Mouse (Mus musculus): ENCODE measurements around the gene Tanc2. TPM values are rescaled to one million over a fixed set of nuclear protein-coding genes. Genes with fewer than 3 reads are reported as not detected.

The Tanc2 gene
- polyA plus RNA-seq, 1 experiment = 6.2 TPM

- peaks cover 1% of the 10 kb centered on the region; the same call in 1 of the 2 replicates for H3K36me3 ChIP-seq (ENCODE audit: control insufficient read depth, insufficient read depth, low read length)
- no peaks in the 10 kb centered on the region for H3K4me1 ChIP-seq (ENCODE audit: control insufficient read depth, insufficient read depth, low read length)
- H3K4me3 ChIP-seq (ENCODE audit: control insufficient read depth, low read depth, low read length) = no peak overlapping the region
- H3K27ac ChIP-seq (ENCODE audit: control insufficient read depth, insufficient read depth, low read depth, low read length) = no peak overlapping the region
- H3K27me3 ChIP-seq (ENCODE audit: control insufficient read depth, insufficient read depth, low read length) = no peaks in the 10 kb centered on the region
- no peak for TF ChIP-seq POLR2A (IDR thresholded peaks at IDR 0.05; ENCODE audit: control insufficient read depth, low read depth, low read length)
- TF ChIP-seq CTCF (IDR thresholded peaks at IDR 0.05; ENCODE audit: control insufficient read depth, insufficient read depth, insufficient replicate concordance, low read depth, low read length) = no peak
Observed at GRCm38 (mm10) chr11:105922769-105923663, 333.2 kb downstream of the Tanc2 start.

- Histone ChIP-seq H3K27me3 (ENCODE audit: control insufficient read depth, insufficient read depth, low read length) (no peaks in the 10 kb centered on the region), H3K36me3 (ENCODE audit: control insufficient read depth, insufficient read depth, low read length) (no peaks in the 10 kb centered on the region), H3K4me3 (ENCODE audit: control insufficient read depth, low read depth, low read length) (no peak overlapping the region), H3K4me1 (ENCODE audit: control insufficient read depth, insufficient read depth, low read length) (no peaks in the 10 kb centered on the region), H3K27ac (ENCODE audit: control insufficient read depth, insufficient read depth, low read depth, low read length) (no peak overlapping the region)
- TF ChIP-seq CTCF (IDR thresholded peaks at IDR 0.05; ENCODE audit: control insufficient read depth, insufficient read depth, insufficient replicate concordance, low read depth, low read length) (peak; percentile 57; the same call in 1 of the 2 replicates), POLR2A (IDR thresholded peaks at IDR 0.05; ENCODE audit: control insufficient read depth, low read depth, low read length) (no peak)
Observed at GRCm38 (mm10) chr11:105927065-105928030, 337.6 kb downstream of the Tanc2 start.

- TF ChIP-seq POLR2A (IDR thresholded peaks at IDR 0.05; ENCODE audit: control insufficient read depth, low read depth, low read length) (no peak), CTCF (IDR thresholded peaks at IDR 0.05; ENCODE audit: control insufficient read depth, insufficient read depth, insufficient replicate concordance, low read depth, low read length) (no peak)
- Histone ChIP-seq H3K27me3 (ENCODE audit: control insufficient read depth, insufficient read depth, low read length) (no peaks in the 10 kb centered on the region), H3K4me3 (ENCODE audit: control insufficient read depth, low read depth, low read length) (no peak overlapping the region), H3K27ac (ENCODE audit: control insufficient read depth, insufficient read depth, low read depth, low read length) (no peak overlapping the region), H3K36me3 (ENCODE audit: control insufficient read depth, insufficient read depth, low read length) (no peaks in the 10 kb centered on the region), H3K4me1 (ENCODE audit: control insufficient read depth, insufficient read depth, low read length) (no peaks in the 10 kb centered on the region)
Observed at GRCm38 (mm10) chr11:105928171-105928570, 338.4 kb downstream of the Tanc2 start.

GRCm38 (mm10) chr11:105931380-105931779, 341.6 kb downstream of the Tanc2 start:
- Histone ChIP-seq H3K36me3 (ENCODE audit: control insufficient read depth, insufficient read depth, low read length) (no peaks in the 10 kb centered on the region), H3K4me1 (ENCODE audit: control insufficient read depth, insufficient read depth, low read length) (no peaks in the 10 kb centered on the region; the same call in 1 of the 2 replicates), H3K27me3 (ENCODE audit: control insufficient read depth, insufficient read depth, low read length) (no peaks in the 10 kb centered on the region), H3K27ac (ENCODE audit: control insufficient read depth, insufficient read depth, low read depth, low read length) (no peak overlapping the region), H3K4me3 (ENCODE audit: control insufficient read depth, low read depth, low read length) (no peak overlapping the region)
- TF ChIP-seq CTCF (IDR thresholded peaks at IDR 0.05; ENCODE audit: control insufficient read depth, insufficient read depth, insufficient replicate concordance, low read depth, low read length) = no peak
- TF ChIP-seq POLR2A (IDR thresholded peaks at IDR 0.05; ENCODE audit: control insufficient read depth, low read depth, low read length) = no peak

GRCm38 (mm10) chr11:105933746-105934145, 344.0 kb downstream of the Tanc2 start:
- Histone ChIP-seq H3K27me3 (ENCODE audit: control insufficient read depth, insufficient read depth, low read length) (no peaks in the 10 kb centered on the region), H3K36me3 (ENCODE audit: control insufficient read depth, insufficient read depth, low read length) (no peaks in the 10 kb centered on the region), H3K4me1 (ENCODE audit: control insufficient read depth, insufficient read depth, low read length) (no peaks in the 10 kb centered on the region; the same call in 1 of the 2 replicates), H3K4me3 (ENCODE audit: control insufficient read depth, low read depth, low read length) (no peak overlapping the region), H3K27ac (ENCODE audit: control insufficient read depth, insufficient read depth, low read depth, low read length) (no peak overlapping the region)
- TF ChIP-seq POLR2A (IDR thresholded peaks at IDR 0.05; ENCODE audit: control insufficient read depth, low read depth, low read length) (no peak), CTCF (IDR thresholded peaks at IDR 0.05; ENCODE audit: control insufficient read depth, insufficient read depth, insufficient replicate concordance, low read depth, low read length) (no peak)

GRCm38 (mm10) chr11:105934303-105934711, 344.5 kb downstream of the Tanc2 start:
- TF ChIP-seq CTCF (IDR thresholded peaks at IDR 0.05; ENCODE audit: control insufficient read depth, insufficient read depth, insufficient replicate concordance, low read depth, low read length) = no peak
- TF ChIP-seq POLR2A (IDR thresholded peaks at IDR 0.05; ENCODE audit: control insufficient read depth, low read depth, low read length) = no peak
- Histone ChIP-seq H3K27ac (ENCODE audit: control insufficient read depth, insufficient read depth, low read depth, low read length) (peak overlapping the region; percentile 9; the same call in 1 of the 2 replicates), H3K4me3 (ENCODE audit: control insufficient read depth, low read depth, low read length) (no peak overlapping the region), H3K27me3 (ENCODE audit: control insufficient read depth, insufficient read depth, low read length) (no peaks in the 10 kb centered on the region), H3K4me1 (ENCODE audit: control insufficient read depth, insufficient read depth, low read length) (no peaks in the 10 kb centered on the region; the same call in 1 of the 2 replicates), H3K36me3 (ENCODE audit: control insufficient read depth, insufficient read depth, low read length) (no peaks in the 10 kb centered on the region)
